Mouse (Mus musculus): Measurements from ENCODE around the gene Rpl7l1. TPM values are rescaled to one million over a fixed set of nuclear protein-coding genes. Genes with fewer than 3 reads are reported as not detected.

Rpl7l1 gene
- total RNA-seq (2017), result 121 and 185 TPM in 2 replicates

- peak; percentile 91 to 94 for ATAC-seq (replicated peaks in 1 of 2; ENCODE audit: insufficient read depth in 1 of 2, low FRiP score in 2 of 2, low TSS enrichment in 1 of 2, low read depth in 1 of 2, poor library complexity in 2 of 2, severe bottlenecking in 2 of 2)
These were observed at the start of gene Rpl7l1 for GRCm38 (mm10) chr17:46782341-46783221. Gene Rpl7l1, minus strand, starts transcription at chr17:46782672.

DNA sequence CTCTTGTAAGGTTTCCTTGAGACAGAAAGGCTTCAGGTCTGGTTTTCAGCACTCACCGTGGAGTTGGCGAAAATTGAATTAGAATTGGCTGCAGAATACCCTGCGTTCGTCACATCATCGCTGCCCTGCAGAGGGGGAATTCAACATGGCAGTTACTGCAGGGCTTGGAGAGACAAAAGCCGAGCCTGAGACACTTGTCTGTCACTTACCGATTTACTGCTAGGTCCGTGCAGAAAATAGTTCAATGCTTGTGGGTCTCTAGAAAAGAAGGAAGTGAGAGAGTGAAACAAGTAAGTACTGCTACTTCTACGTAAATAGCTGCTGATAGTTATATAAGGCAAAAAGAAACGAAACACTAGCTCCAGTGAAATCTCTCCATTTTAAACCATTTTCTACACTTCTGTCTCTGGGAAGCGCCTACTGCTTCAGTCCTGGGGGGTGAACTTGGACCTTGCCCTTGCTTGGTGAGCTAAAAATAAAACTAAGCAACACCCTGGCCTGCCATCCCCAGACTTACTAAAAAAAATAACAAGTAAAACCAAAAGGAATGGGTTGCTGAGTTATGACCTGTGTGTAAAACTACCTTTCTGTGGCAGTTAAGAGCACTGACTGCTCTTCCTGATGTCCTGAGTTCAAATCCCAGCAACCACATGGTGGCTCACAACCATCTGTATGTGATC is 47.5 kb upstream of the Rpl7l1 start:
- peak; percentile 29 to 43; a peak in 3 of 4 replicates for ATAC-seq (replicated peaks in 1 of 2; ENCODE audit: insufficient read depth in 1 of 2, low FRiP score in 2 of 2, low TSS enrichment in 1 of 2, low read depth in 1 of 2, poor library complexity in 2 of 2, severe bottlenecking in 2 of 2)

DNA sequence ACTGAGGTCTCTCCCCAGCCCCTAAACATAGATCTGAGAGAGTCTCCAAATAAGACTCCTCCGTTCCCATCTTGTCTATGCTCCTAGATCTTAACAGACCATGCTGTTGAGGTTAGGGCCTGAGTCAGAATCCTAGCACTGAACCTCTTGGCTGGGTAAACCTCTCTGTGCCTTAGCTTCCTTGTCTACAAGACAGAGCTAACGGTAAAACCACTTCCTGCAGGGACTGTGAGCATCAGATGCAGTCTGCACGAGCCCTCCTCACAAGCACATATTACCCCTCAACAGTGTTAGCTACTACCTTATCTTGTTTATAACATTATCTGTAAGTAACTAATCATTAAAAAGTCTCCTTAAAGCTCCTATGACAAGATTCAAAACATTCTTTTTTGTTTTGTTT is 46.5 kb upstream of the Rpl7l1 start:
- ATAC-seq (replicated peaks in 1 of 2; ENCODE audit: insufficient read depth in 1 of 2, low FRiP score in 2 of 2, low TSS enrichment in 1 of 2, low read depth in 1 of 2, poor library complexity in 2 of 2, severe bottlenecking in 2 of 2), result peak; percentile 51 to 55; a peak in 2 of 4 replicates

GRCm38 (mm10) chr17:46823091-46823490 is 40.6 kb upstream of the Rpl7l1 start:
- no peak for ATAC-seq (replicated peaks in 1 of 2; ENCODE audit: insufficient read depth in 1 of 2, low FRiP score in 2 of 2, low TSS enrichment in 1 of 2, low read depth in 1 of 2, poor library complexity in 2 of 2, severe bottlenecking in 2 of 2)

DNA sequence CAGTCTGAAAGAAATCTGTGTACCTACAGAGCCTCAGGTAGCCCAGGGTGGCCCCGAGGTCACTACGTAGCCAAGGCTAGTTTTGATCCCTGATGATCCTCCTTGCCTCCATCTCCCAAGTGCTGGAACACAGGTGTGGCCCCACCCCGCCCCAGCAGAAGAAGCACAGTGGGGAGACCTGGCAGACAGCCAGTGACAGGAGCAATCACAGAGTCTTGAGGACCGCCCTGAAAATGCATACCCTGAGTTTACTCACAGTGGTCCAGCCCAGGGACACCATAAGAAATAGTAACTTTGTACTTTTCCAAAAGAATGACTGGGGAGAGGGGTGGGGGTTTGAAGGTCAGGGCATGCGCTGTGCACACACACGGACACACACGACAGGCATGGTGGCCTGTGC is 38.2 kb upstream of the Rpl7l1 start:
- ATAC-seq (replicated peaks in 1 of 2; ENCODE audit: insufficient read depth in 1 of 2, low FRiP score in 2 of 2, low TSS enrichment in 1 of 2, low read depth in 1 of 2, poor library complexity in 2 of 2, severe bottlenecking in 2 of 2), result no peak

- peak in 1 of 2 experiments; percentile 29; a peak in 1 of 4 replicates for ATAC-seq (replicated peaks in 1 of 2; ENCODE audit: insufficient read depth in 1 of 2, low FRiP score in 2 of 2, low TSS enrichment in 1 of 2, low read depth in 1 of 2, poor library complexity in 2 of 2, severe bottlenecking in 2 of 2)
These were observed 35.3 kb upstream of the Rpl7l1 start for GRCm38 (mm10) chr17:46817734-46818158.

- ATAC-seq (replicated peaks in 1 of 2; ENCODE audit: insufficient read depth in 1 of 2, low FRiP score in 2 of 2, low TSS enrichment in 1 of 2, low read depth in 1 of 2, poor library complexity in 2 of 2, severe bottlenecking in 2 of 2), result no peak
These were observed 33.8 kb upstream of the Rpl7l1 start for GRCm38 (mm10) chr17:46816306-46816705.

DNA sequence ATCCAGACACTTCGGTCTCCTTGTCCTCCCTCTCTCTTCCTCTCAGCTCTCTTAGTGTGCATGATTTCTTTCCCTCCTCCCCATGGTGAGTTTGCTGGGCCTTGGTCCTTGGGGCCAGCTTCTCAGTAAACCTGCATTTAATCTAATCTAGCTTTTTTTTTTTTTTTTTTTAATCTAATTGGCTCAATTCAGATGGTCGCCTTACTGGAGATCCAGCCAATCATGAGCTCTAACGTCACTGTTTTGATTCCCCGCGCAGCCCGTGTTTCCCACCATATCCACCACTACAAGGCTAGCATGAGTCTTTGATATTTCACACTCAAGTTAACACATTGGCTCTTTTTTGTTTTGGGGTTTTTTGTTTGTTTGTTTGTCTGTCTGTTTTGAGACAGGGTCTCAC is 32.0 kb upstream of the Rpl7l1 start:
- ATAC-seq (replicated peaks in 1 of 2; ENCODE audit: insufficient read depth in 1 of 2, low FRiP score in 2 of 2, low TSS enrichment in 1 of 2, low read depth in 1 of 2, poor library complexity in 2 of 2, severe bottlenecking in 2 of 2), result no peak

- no peak for ATAC-seq (replicated peaks in 1 of 2; ENCODE audit: insufficient read depth in 1 of 2, low FRiP score in 2 of 2, low TSS enrichment in 1 of 2, low read depth in 1 of 2, poor library complexity in 2 of 2, severe bottlenecking in 2 of 2)
These were observed 31.2 kb upstream of the Rpl7l1 start for GRCm38 (mm10) chr17:46813637-46814036.

DNA sequence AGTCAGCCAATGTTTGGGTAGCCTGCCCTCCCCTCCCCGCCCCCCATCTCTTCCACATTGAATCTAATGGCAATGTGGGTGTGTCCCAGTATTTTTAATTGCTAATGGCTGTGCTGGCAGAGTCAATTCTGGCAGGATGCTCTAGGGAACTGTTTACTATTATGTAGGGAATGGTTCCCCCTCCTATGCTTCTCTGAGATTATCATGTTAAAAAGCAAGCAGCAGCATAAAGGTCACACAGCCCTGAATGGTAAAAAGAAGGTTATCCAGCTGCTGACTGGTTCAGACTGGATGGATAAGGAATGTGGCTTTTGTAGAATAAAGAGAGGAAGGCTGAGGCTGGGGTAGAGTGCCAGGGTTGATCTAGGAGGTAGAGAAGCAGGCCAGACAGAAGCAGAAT is 30.0 kb upstream of the Rpl7l1 start:
- ATAC-seq (replicated peaks in 1 of 2; ENCODE audit: insufficient read depth in 1 of 2, low FRiP score in 2 of 2, low TSS enrichment in 1 of 2, low read depth in 1 of 2, poor library complexity in 2 of 2, severe bottlenecking in 2 of 2), result no peak

GRCm38 (mm10) chr17:46810672-46811071 is 28.2 kb upstream of the Rpl7l1 start:
- no peak for ATAC-seq (replicated peaks in 1 of 2; ENCODE audit: insufficient read depth in 1 of 2, low FRiP score in 2 of 2, low TSS enrichment in 1 of 2, low read depth in 1 of 2, poor library complexity in 2 of 2, severe bottlenecking in 2 of 2)

- ATAC-seq (replicated peaks in 1 of 2; ENCODE audit: insufficient read depth in 1 of 2, low FRiP score in 2 of 2, low TSS enrichment in 1 of 2, low read depth in 1 of 2, poor library complexity in 2 of 2, severe bottlenecking in 2 of 2), result no peak
These were observed 26.8 kb upstream of the Rpl7l1 start for GRCm38 (mm10) chr17:46809131-46809830.

- no peak for ATAC-seq (replicated peaks in 1 of 2; ENCODE audit: insufficient read depth in 1 of 2, low FRiP score in 2 of 2, low TSS enrichment in 1 of 2, low read depth in 1 of 2, poor library complexity in 2 of 2, severe bottlenecking in 2 of 2)
These were observed 25.9 kb upstream of the Rpl7l1 start for GRCm38 (mm10) chr17:46808376-46808775.

GRCm38 (mm10) chr17:46801761-46802160 is 19.3 kb upstream of the Rpl7l1 start:
- no peak for ATAC-seq (replicated peaks in 1 of 2; ENCODE audit: insufficient read depth in 1 of 2, low FRiP score in 2 of 2, low TSS enrichment in 1 of 2, low read depth in 1 of 2, poor library complexity in 2 of 2, severe bottlenecking in 2 of 2)

DNA sequence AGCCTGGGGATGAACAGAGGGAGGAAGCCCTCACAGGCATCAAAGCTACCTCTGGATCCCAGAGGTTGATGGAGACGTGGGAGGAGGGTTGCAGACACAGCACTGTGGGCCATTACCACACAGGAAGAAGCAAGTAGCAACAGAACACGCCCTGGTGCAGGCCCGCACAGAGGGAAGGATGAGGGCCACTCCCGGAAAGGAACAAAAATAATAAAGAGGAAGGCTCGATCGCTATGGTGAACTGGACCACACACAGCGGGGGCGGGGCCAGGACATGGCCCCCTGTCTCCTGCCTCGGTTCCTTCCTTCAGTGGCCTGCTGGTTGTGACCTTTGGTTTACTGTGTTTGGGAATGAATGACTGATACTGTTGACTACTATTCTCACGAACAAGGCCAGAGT is 17.2 kb upstream of the Rpl7l1 start:
- peak in 1 of 2 experiments; percentile 48; a peak in 2 of 4 replicates for ATAC-seq (replicated peaks in 1 of 2; ENCODE audit: insufficient read depth in 1 of 2, low FRiP score in 2 of 2, low TSS enrichment in 1 of 2, low read depth in 1 of 2, poor library complexity in 2 of 2, severe bottlenecking in 2 of 2)

DNA sequence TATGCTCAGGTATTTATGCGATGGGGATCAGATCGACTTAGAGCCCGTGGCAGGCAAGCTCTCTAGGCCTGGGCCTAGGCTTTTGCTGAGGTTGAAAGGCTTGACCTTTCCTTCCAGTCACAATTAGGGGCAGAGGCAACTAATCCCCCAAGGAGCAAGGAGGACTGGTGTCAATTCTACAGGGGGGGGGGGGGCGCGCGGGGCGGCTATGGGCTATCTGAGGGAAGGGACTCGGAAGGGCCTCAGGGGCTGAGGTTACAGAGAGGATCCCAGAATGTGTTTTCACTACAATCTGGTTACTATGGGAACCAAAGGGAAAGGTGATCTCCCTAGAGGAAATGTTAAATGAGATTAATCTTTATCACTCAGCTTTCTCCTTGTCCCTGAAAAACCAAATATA is 14.9 kb upstream of the Rpl7l1 start:
- ATAC-seq (replicated peaks in 1 of 2; ENCODE audit: insufficient read depth in 1 of 2, low FRiP score in 2 of 2, low TSS enrichment in 1 of 2, low read depth in 1 of 2, poor library complexity in 2 of 2, severe bottlenecking in 2 of 2), result no peak

DNA sequence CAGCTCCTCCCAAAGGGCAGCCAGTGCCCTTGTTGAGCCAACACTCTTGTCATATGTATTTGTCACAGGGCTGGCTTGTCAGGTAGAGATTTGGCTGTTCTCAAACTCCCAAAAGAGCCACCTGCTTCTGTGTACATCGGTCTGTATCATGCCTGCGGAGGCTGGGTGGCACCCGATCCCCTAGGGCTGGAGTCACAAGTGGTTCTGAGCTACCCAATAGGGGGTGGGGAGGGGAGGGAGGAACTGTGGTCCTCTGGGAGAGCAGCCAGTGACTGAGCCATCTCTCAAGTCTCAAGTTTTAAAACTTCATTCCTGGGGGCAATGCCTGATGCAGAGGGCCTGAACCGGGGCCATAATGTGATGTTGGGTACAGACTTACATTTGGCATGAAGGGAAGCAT is 14.3 kb upstream of the Rpl7l1 start:
- no peak for ATAC-seq (replicated peaks in 1 of 2; ENCODE audit: insufficient read depth in 1 of 2, low FRiP score in 2 of 2, low TSS enrichment in 1 of 2, low read depth in 1 of 2, poor library complexity in 2 of 2, severe bottlenecking in 2 of 2)

GRCm38 (mm10) chr17:46792963-46793362 is 10.5 kb upstream of the Rpl7l1 start:
- ATAC-seq (replicated peaks in 1 of 2; ENCODE audit: insufficient read depth in 1 of 2, low FRiP score in 2 of 2, low TSS enrichment in 1 of 2, low read depth in 1 of 2, poor library complexity in 2 of 2, severe bottlenecking in 2 of 2), result no peak

Data from hematopoietic stem cell, adult 5-6 weeks (primary cell).